Comparison of ENCODE assay signal across 14 mouse cellular contexts in genomic region chr9:90369568-90369967, GRCm38 (mm10).
DNase-seq lines count a peak whose midpoint lies in the region; ATAC-seq and TF ChIP-seq lines count a peak whose summit lies in the region.
"Had no signal": no experiment of that assay in that cellular context is flagged by ENCODE, and none has a peak within 500 bp of the region (broad histone marks: within the 10 kb centered on the region; RNA-seq: fewer than 3 reads in every experiment).

No protein-coding gene starts in this region.

- H3K27ac ChIP-seq in forebrain, embryonic 14.5 days (ENCODE audit: low read depth, low read length), result no peak overlapping the region
- H3K27ac ChIP-seq in forebrain, embryonic 10.5 days, result no peak overlapping the region
- no peak overlapping the region for H3K27ac ChIP-seq in lung, embryonic 14.5 days (ENCODE audit: low read depth)
- H3K27ac ChIP-seq in forebrain, postnatal 0 days (ENCODE audit: low read depth, low read length), result no peak overlapping the region
- H3K27ac ChIP-seq: embryonic facial prominence, embryonic 15.5 days; liver, embryonic 14.5 days had no signal

- no peak overlapping the region for H3K4me2 ChIP-seq in forebrain, embryonic 14.5 days (ENCODE audit: low read length)
- no peak overlapping the region for H3K4me2 ChIP-seq in lung, embryonic 14.5 days
- H3K4me2 ChIP-seq in forebrain, postnatal 0 days (ENCODE audit: low read depth), result no peak overlapping the region
- H3K4me2 ChIP-seq: embryonic facial prominence, embryonic 15.5 days had no signal

- no peak overlapping the region for H3K4me3 ChIP-seq in forebrain, embryonic 14.5 days (ENCODE audit: low read depth, low read length)
- H3K4me3 ChIP-seq in forebrain, embryonic 10.5 days, result no peak overlapping the region
- no peak overlapping the region for H3K4me3 ChIP-seq in lung, embryonic 14.5 days (ENCODE audit: low read depth, low read length)
- no peak overlapping the region for H3K4me3 ChIP-seq in forebrain, postnatal 0 days (ENCODE audit: low read depth, low read length)
- H3K4me3 ChIP-seq: embryonic facial prominence, embryonic 15.5 days had no signal

- peak; percentile 68 for DNase-seq in forebrain, embryonic 14.5 days (ENCODE audit: low spot score)
- no peak for DNase-seq in forebrain, embryonic 10.5 days (ENCODE audit: extremely low spot score, low spot score)
- peak; percentile 82 for DNase-seq in lung, embryonic 14.5 days
- DNase-seq in lung, postnatal 14 days, result no peak
- peak; percentile 72 for DNase-seq in brain, adult 2 months (ENCODE audit: low read depth, low spot score)
- peak; percentile 67 for DNase-seq in forebrain, postnatal 0 days
- no peak for DNase-seq in heart, adult 8-10 months (ENCODE audit: low spot score)
- no peak for DNase-seq in heart, postnatal 4 days
- DNase-seq: gastrocnemius, postnatal 36 days; kidney, adult 9 months; spleen, adult 18-20 months; thymus, postnatal 14 days had no signal

- no peaks in the 10 kb centered on the region for H3K36me3 ChIP-seq in forebrain, embryonic 14.5 days (ENCODE audit: control insufficient read depth, insufficient read depth, low read length)
- H3K36me3 ChIP-seq in forebrain, embryonic 10.5 days (replicated peaks), result no peaks in the 10 kb centered on the region
- no peaks in the 10 kb centered on the region for H3K36me3 ChIP-seq in lung, embryonic 14.5 days (ENCODE audit: insufficient read depth)
- no peaks in the 10 kb centered on the region for H3K36me3 ChIP-seq in forebrain, postnatal 0 days (ENCODE audit: insufficient read depth)
- H3K36me3 ChIP-seq: embryonic facial prominence, embryonic 15.5 days had no signal

- TF ChIP-seq CTCF in lung, embryonic 14.5 days (IDR thresholded peaks at IDR 0.05; ENCODE audit: low read depth), result no peak
- TF ChIP-seq CTCF in forebrain, postnatal 0 days (IDR thresholded peaks at IDR 0.05; ENCODE audit: low read depth), result no peak

- H3K4me1 ChIP-seq in forebrain, embryonic 14.5 days (ENCODE audit: control insufficient read depth, insufficient read depth, low read length), result no peaks in the 10 kb centered on the region
- no peaks in the 10 kb centered on the region for H3K4me1 ChIP-seq in forebrain, embryonic 10.5 days
- H3K4me1 ChIP-seq in lung, embryonic 14.5 days (ENCODE audit: insufficient read depth), result no peaks in the 10 kb centered on the region
- no peaks in the 10 kb centered on the region for H3K4me1 ChIP-seq in forebrain, postnatal 0 days (ENCODE audit: insufficient read depth)
- H3K4me1 ChIP-seq: embryonic facial prominence, embryonic 15.5 days had no signal

- peak; percentile 66; the same call in 1 of the 2 replicates for ATAC-seq in forebrain, embryonic 14.5 days
- ATAC-seq in lung, embryonic 14.5 days (ENCODE audit: insufficient read depth), result peak; percentile 89; the same call in 1 of the 2 replicates
- ATAC-seq in forebrain, postnatal 0 days, result peak; percentile 75

- WGBS in forebrain, embryonic 14.5 days, result 66% methylated on average over 2 of the region's 2 CpGs
- WGBS in forebrain, embryonic 10.5 days, result 92% methylated on average over 2 of the region's 2 CpGs
- WGBS in lung, embryonic 14.5 days, result 30% methylated on average over 2 of the region's 2 CpGs
- 23% methylated on average over 2 of the region's 2 CpGs for WGBS in forebrain, postnatal 0 days

- H3K27me3 ChIP-seq in forebrain, embryonic 14.5 days (replicated peaks; ENCODE audit: control insufficient read depth, insufficient read depth, low read length), result no peaks in the 10 kb centered on the region
- H3K27me3 ChIP-seq in forebrain, embryonic 10.5 days (ENCODE audit: poor library complexity, severe bottlenecking), result no peaks in the 10 kb centered on the region
- no peaks in the 10 kb centered on the region for H3K27me3 ChIP-seq in lung, embryonic 14.5 days (ENCODE audit: insufficient read depth, low read length)
- H3K27me3 ChIP-seq in forebrain, postnatal 0 days (ENCODE audit: insufficient read depth, low read length), result no peaks in the 10 kb centered on the region
- H3K27me3 ChIP-seq: embryonic facial prominence, embryonic 15.5 days had no signal

- H3K9ac ChIP-seq in forebrain, embryonic 14.5 days (ENCODE audit: low read length), result no peak overlapping the region
- no peak overlapping the region for H3K9ac ChIP-seq in lung, embryonic 14.5 days
- no peak overlapping the region for H3K9ac ChIP-seq in forebrain, postnatal 0 days
- H3K9ac ChIP-seq: embryonic facial prominence, embryonic 15.5 days; liver, embryonic 14.5 days had no signal

- H3K9me3 ChIP-seq in forebrain, embryonic 14.5 days (replicated peaks; ENCODE audit: control insufficient read depth, low read length), result no peaks in the 10 kb centered on the region
- no peaks in the 10 kb centered on the region for H3K9me3 ChIP-seq in forebrain, embryonic 10.5 days
- H3K9me3 ChIP-seq in lung, embryonic 14.5 days (ENCODE audit: low read depth, low read length), result peaks cover 3% of the 10 kb centered on the region; the same call in 1 of the 2 replicates
- no peaks in the 10 kb centered on the region for H3K9me3 ChIP-seq in forebrain, postnatal 0 days (ENCODE audit: low read length)
- H3K9me3 ChIP-seq: embryonic facial prominence, embryonic 15.5 days had no signal

Comparison
In these comparisons a context has a peak if more than half of its experiments do, and no peak if none do; other contexts are left out.
1. DNase-seq: peak in forebrain, embryonic 14.5 days (single experiment), lung, embryonic 14.5 days (single experiment), brain, adult 2 months (single experiment) and forebrain, postnatal 0 days (single experiment); none in forebrain, embryonic 10.5 days (single experiment), lung, postnatal 14 days (single experiment), heart, adult 8-10 months (single experiment) and heart, postnatal 4 days (single experiment).
2. Peak in every context shown above with its lines, with median percentiles within 50 percentile points of each other: ATAC-seq.